Mouse (Mus musculus) bone marrow macrophage, adult 2 months (primary cell): ENCODE measurements around the gene 9130023H24Rik. TPM values are rescaled to one million over a fixed set of nuclear protein-coding genes. Genes with fewer than 3 reads are reported as not detected.
A peak's percentile ranks its signal among the peaks of the same experiment; 100 is the strongest.

Source experiments
- H3K27ac ChIP-seq: 2 replicates; pipeline ENCODE4 v1.5.1; 2012; ENCODE audit warnings: low read depth, low read length; ENCODE audit not compliant: insufficient read depth
- H3K4me1 ChIP-seq: 2 replicates; pipeline ENCODE4 v1.6.1; 2012; ENCODE audit warnings: low read length; ENCODE audit not compliant: control insufficient read depth, insufficient read depth
- H3K4me3 ChIP-seq: 2 replicates; pipeline ENCODE4 v1.5.1; 2012; ENCODE audit warnings: mild to moderate bottlenecking, low read length, moderate library complexity; ENCODE audit not compliant: insufficient read depth
- CTCF ChIP-seq: IDR thresholded peaks from 2 replicates; pipeline ENCODE4 v1.5.1; 2012; ENCODE audit warnings: low read depth, mild to moderate bottlenecking, low read length, moderate library complexity
- POLR2A ChIP-seq: IDR thresholded peaks from 2 replicates; pipeline ENCODE4 v1.6.1; 2012; ENCODE audit warnings: mild to moderate bottlenecking, low read depth, low read length, borderline replicate concordance
- polyA plus RNA-seq: library from polyadenylated mRNA; stranded (reverse); fragments of >200 nt; gene quantifications from 2 replicates; pipeline ENCODE4 v1.2.4, GENCODE M21; 2012; ENCODE audit not compliant: missing spikeins, insufficient read depth, insufficient read length

The 9130023H24Rik gene
- polyA plus RNA-seq, 1 experiment: 2.5 TPM

DNA sequence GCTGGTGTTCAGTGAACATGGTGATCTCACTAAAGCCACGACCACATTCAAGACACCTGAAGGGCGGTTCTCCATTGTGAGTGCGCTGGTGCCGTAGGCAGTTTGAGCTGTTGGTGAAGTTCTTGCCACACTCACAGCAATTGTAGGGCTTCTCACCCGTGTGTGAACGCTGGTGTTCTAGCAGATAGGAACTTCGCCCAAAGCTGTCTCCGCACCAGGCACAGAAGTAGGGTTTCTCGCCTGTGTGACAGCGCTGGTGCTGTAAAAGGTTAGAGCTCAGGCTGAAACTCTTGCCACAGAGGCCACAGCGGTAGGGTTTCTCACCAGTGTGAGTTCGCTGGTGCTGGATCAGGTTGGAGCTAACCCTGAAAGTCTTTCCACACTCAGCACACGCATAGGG, 1.4 kb downstream of the 9130023H24Rik start:
- Histone ChIP-seq H3K27ac (peak overlapping the region; percentile 100), H3K4me1 (peaks cover 24% of the 10 kb centered on the region), H3K4me3 (no peak overlapping the region)
- TF ChIP-seq CTCF (no peak), POLR2A (no peak)

DNA sequence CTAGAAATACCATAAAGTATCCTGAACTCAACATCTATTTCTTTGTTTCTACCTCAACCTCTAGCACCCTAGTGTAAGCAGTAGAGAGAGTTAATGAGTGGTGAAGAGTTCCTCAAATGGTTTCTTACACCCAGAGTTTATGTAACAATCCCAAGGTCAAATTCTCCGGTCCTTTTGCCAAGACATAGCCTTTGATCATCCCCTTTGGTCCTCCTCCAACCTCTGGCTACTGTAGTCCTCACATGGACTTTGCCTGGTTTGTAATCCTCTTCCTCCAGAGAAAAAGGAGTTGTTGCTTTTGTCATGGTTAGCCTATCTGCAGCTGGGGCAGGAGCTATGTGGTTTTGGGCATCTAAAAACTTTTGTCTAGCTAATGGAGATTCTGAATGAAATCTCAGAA, 2.4 kb downstream of the 9130023H24Rik start:
- no peak for TF ChIP-seq CTCF
- no peak for TF ChIP-seq POLR2A
- Histone ChIP-seq H3K27ac (no peak overlapping the region), H3K4me3 (no peak overlapping the region), H3K4me1 (peaks cover 24% of the 10 kb centered on the region)

DNA sequence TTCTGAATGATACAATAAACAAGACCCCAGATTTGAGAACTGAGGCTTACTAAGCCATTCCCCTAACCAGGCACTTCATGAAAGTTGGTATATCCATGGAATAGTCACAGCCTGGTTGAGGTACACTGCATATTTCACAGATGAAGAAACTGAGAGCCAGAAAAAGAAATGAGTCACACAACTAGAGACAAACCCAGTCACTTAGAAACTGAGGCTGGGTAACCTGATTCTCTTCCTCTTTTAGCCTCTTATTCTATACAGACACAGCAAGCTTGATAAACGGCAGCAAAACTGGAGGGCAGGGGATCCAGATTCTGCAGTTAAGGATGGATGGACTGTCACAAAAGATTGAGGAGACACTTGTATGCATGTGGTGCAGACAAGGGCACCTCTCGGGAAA, 3.0 kb downstream of the 9130023H24Rik start:
- peaks cover 24% of the 10 kb centered on the region for H3K4me1 ChIP-seq
- no peak overlapping the region for H3K27ac ChIP-seq
- H3K4me3 ChIP-seq: no peak overlapping the region
- TF ChIP-seq CTCF (no peak), POLR2A (no peak)

DNA sequence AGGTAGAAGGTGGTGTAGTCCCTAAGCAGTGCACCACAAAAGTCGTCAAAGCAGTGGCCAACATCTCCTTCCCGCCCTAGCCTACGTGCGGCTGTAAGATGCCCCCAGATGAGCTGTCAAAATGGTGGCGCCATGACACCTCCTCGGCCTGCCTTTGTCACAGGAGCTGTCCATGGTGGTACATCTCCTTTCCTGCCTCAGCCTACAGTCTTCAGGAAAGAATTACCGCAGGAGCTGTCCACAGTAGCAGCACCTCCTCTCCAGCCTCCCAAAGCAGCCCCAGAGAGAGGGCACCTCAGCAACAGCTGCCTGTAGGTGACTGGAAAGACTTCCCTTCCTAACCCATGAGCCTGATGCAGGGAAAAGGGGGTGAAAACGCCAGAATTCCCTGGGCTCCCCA, 6.1 kb downstream of the 9130023H24Rik start:
- Histone ChIP-seq H3K4me3 (no peak overlapping the region), H3K27ac (no peak overlapping the region), H3K4me1 (peaks cover 19% of the 10 kb centered on the region)
- TF ChIP-seq CTCF (no peak), POLR2A (no peak)

DNA sequence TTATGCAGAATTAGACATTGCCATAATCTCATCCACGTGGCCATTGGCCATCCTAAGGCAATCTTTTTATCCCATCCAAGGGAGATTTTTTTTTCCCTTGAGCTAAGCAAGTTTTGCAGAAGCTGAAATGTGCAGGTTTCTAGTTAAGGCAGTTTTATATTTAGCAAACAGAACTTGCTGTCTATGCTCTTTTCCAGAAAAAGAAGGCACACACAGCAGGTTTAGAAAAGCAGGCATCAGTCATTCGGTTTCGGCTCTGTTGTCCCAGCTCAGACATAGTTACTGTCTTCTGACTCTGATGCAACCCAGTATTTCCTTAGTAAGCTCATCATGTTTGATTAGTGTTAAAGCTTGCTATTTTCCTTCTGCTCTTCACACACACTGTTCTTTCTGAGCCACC, 16.9 kb downstream of the 9130023H24Rik start:
- TF ChIP-seq POLR2A: no peak
- no peak for TF ChIP-seq CTCF
- Histone ChIP-seq H3K4me1 (peaks cover 29% of the 10 kb centered on the region), H3K4me3 (no peak overlapping the region), H3K27ac (peak overlapping the region; percentile 94)

DNA sequence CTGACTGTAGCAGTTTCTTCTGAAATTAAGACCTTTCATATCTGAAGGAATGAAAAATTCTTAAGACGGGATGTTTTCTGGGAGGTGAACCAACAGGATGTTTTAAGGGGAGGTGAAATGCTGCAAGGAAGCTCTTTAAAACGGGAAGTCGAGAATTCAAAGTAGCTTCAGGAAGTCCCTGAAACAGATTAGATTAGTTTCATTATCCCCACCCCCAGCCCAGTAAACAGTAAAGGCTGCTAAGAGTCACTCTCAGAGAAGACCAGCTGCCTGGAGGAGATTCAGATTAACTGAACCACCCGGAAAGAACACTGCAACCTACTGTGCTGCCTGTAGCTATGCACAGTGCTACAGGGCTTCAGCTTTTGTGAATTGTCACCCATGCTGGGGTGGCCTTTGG, 17.9 kb downstream of the 9130023H24Rik start:
- H3K4me1 ChIP-seq: peaks cover 29% of the 10 kb centered on the region
- TF ChIP-seq POLR2A: no peak
- TF ChIP-seq CTCF: no peak
- peak overlapping the region; percentile 94 for H3K27ac ChIP-seq
- no peak overlapping the region for H3K4me3 ChIP-seq

DNA sequence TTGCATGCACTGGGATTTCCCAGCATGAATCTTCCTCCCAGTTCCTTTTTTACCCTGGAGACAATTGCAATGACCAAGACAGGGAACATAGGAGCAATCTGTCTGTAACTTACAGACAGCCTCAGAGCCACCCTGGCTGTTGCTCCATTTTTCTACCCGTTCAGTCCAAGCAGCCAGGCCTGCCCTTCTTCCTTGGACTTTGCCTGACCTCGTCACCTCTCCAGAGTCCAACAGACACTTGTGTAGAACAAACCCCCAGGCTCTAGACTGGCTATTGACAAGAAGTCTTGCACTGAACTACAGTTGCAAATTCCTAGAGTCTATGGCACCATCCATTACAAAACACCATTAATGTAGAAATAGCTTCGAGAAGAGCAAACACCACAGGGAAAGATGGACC, 28.0 kb downstream of the 9130023H24Rik start:
- TF ChIP-seq CTCF (no peak), POLR2A (no peak)
- Histone ChIP-seq H3K4me3 (no peak overlapping the region), H3K4me1 (peaks cover 15% of the 10 kb centered on the region), H3K27ac (peak overlapping the region; percentile 65)

DNA sequence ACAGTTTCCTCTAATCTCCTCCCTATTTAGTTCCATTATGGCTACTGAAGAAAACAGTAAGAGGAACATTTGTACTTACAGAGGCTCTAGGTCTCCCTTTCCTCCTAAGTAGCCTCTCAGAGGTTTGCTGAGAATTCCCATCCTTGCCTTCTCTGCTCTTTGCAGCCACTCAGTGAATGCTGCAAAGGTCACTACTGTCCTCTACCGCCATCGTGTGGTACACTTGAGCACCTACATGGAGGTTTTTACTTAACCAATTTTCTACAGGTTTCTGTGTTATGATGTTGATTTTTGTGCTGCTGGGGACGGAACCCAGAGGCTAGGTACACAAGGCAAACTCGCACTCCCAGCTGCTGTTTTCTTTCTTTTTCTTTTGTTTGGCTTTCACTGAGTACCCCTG, 29.6 kb downstream of the 9130023H24Rik start:
- no peak overlapping the region for H3K4me3 ChIP-seq
- H3K27ac ChIP-seq: no peak overlapping the region
- TF ChIP-seq POLR2A: no peak
- TF ChIP-seq CTCF: peak; percentile 73
- H3K4me1 ChIP-seq: peaks cover 22% of the 10 kb centered on the region

DNA sequence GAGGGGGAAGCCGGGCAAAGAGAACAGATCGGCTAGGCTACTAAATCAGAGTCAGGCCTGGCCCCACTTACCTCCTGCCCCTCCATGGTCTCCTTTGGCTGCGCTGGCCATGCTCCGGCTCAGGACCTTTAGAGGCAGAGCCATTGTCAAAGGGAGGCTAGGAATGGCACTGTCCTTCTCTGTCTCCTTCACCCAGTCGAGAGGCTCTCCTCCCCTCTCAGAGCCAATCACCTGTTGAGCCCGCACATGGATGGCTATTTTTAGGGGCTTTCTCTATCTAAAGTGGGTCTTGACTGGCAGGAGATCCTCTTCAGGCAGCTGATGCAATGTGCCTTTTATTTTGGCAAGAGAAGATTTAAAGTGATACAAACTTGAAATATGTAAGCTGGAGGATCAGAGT, 31.7 kb downstream of the 9130023H24Rik start, which contains the start of gene Cox6a2:
Gene Cox6a2 (minus strand): TSS at position 236 of the 400 bp plus-strand sequence.
- peaks cover 22% of the 10 kb centered on the region for H3K4me1 ChIP-seq
- TF ChIP-seq CTCF (no peak), POLR2A (no peak)
- peak within 1 kb of the TSS; percentile 19; the same call in 1 of the 2 replicates for H3K27ac ChIP-seq
- H3K4me3 ChIP-seq: no peak within 1 kb of the TSS

DNA sequence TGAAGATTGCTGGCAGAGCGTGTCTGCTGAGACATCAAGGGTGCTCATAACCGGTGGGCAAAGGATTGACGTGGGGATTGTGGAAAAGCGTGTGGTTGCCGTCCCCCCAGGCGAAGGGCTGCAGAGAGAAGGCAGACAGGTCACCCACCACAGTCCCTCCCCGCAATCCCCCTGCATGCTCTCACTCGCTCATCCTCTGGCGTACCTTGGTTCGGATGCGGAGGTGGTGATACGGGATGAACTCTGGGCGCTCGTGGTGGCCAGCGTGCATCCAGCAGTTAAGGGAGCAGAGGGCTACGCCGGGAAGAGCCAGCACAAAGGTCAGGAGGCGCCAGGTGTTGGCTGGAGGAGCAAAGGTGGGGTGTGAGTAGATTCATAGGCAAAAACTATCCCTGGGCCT, 32.1 kb downstream of the 9130023H24Rik start:
- TF ChIP-seq POLR2A (no peak), CTCF (no peak)
- Histone ChIP-seq H3K4me3 (no peak overlapping the region), H3K4me1 (peaks cover 25% of the 10 kb centered on the region), H3K27ac (no peak overlapping the region)

DNA sequence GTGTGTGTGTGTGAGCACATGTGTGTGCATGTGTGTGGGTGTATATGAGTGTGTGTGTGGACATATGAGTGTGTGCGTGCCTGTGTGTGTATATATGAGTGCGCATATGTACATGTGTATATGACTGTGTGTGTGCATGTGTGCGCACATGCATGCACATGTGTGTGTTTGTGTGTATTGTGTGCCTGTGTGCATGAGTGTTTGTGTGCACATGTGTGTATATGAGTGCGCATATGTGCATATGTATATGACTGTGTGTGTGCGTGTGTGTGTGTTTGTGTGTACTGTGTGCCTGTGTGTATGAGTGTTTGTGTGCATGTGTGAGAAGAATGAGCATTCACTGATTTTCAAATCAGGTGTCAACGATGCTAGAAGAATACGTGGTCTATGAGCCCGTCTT, 33.7 kb downstream of the 9130023H24Rik start:
- TF ChIP-seq POLR2A (no peak), CTCF (no peak)
- H3K4me3 ChIP-seq: no peak overlapping the region
- no peak overlapping the region for H3K27ac ChIP-seq
- H3K4me1 ChIP-seq: peaks cover 28% of the 10 kb centered on the region
